Mouse (Mus musculus) hindbrain, embryonic 15.5 days (tissue): ENCODE results near the gene Rnase1. TPM values are rescaled to one million over a fixed set of nuclear protein-coding genes. Genes with fewer than 3 reads are reported as not detected.
"Not testable (repeated sequence)": the region's sequence is repeated elsewhere in the genome, so short reads cannot be mapped to it uniquely, and the experiment has no call there.

ENCODE experiments used
- ATAC-seq: fragments of 200-750 bp; cut with Nextera tagmentation; 2 replicates; pipeline ENCODE4 v1.8.0; 2017; ENCODE audit warnings: low read depth, moderate number of reproducible peaks, moderate TSS enrichment; ENCODE audit not compliant: low FRiP score
- H3K27ac ChIP-seq: fragments of 300-500 bp; sonication (generic); replicated peaks from 2 replicates; pipeline ENCODE4 v1.5.1; 2015; ENCODE audit warnings: mild to moderate bottlenecking, inconsistent platforms
- H3K27me3 ChIP-seq: fragments of 300-500 bp; sonication (generic); 2 replicates; pipeline ENCODE4 v1.6.1; 2015; ENCODE audit warnings: control low read depth, inconsistent platforms
- H3K36me3 ChIP-seq: fragments of 300-500 bp; sonication (generic); 2 replicates; pipeline ENCODE4 v1.6.1; 2015; ENCODE audit warnings: control low read depth, inconsistent platforms
- H3K4me1 ChIP-seq: fragments of 300-500 bp; sonication (generic); replicated peaks from 2 replicates; pipeline ENCODE4 v1.6.1; 2015; ENCODE audit warnings: control low read depth, inconsistent platforms
- H3K4me2 ChIP-seq: fragments of 300-500 bp; sonication (generic); 2 replicates; pipeline ENCODE4 v1.6.1; 2015; ENCODE audit warnings: moderate library complexity, mild to moderate bottlenecking, inconsistent platforms
- H3K4me3 ChIP-seq: fragments of 300-500 bp; sonication (generic); 2 replicates; pipeline ENCODE4 v1.5.1; 2015; ENCODE audit warnings: mild to moderate bottlenecking, inconsistent platforms
- H3K9ac ChIP-seq: fragments of 300-500 bp; sonication (generic); 2 replicates; pipeline ENCODE4 v1.6.1; 2015; ENCODE audit warnings: inconsistent platforms
- H3K9me3 ChIP-seq: fragments of 300-500 bp; sonication (generic); 2 replicates; pipeline ENCODE4 v1.6.1; 2016; ENCODE audit warnings: control low read depth, inconsistent platforms
- WGBS: fragments of 180-500 bp; shearing (Covaris S2); methylation state at CpG from one replicate; pipeline ENCODE4 v1.1.7; 2015; 5-methylcytosine and 5-hydroxymethylcytosine counted together
- polyA plus RNA-seq: library from polyadenylated mRNA; unstranded; fragments of >200 nt; fragmentation: Nextera tagmentation; extraction: Ambion mirVana; gene quantifications from 2 replicates; pipeline ENCODE4 v1.2.1, GENCODE M21; 2015

Rnase1 gene
- polyA plus RNA-seq, 1 experiment from 2014 or later = 0.96 TPM

DNA sequence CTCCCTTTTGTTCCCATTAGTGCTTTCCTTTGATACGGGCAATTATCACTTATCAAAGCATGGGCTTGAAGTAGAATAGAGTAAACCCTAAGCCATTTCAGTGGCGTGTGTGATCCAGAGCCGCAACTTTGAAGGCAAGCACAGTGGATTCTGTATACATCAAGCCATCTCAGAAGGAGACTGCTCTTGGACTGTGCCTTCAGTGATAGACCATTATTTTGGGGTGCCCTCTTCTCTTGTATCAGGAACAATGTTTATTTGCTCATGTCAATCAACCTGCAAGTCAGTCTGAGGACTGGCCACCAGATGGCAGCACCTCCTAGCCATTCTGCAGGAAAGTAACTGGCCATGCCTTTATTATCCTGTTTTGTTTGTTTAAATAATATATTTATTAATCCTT, 43.4 kb downstream of the Rnase1 start:
- Histone ChIP-seq H3K9me3 (no peaks in the 10 kb centered on the region), H3K4me3 (no peak overlapping the region), H3K27me3 (no peaks in the 10 kb centered on the region), H3K4me2 (no peak overlapping the region), H3K27ac (no peak overlapping the region), H3K4me1 (no peaks in the 10 kb centered on the region), H3K9ac (no peak overlapping the region), H3K36me3 (0 out of 2 replicates have a peak, but pooled peaks cover 3% of the 10 kb centered on the region)
- 59% methylated on average over 3 of the region's 3 CpGs for WGBS
- peak; percentile 43; the same call in 1 of the 2 replicates for ATAC-seq

DNA sequence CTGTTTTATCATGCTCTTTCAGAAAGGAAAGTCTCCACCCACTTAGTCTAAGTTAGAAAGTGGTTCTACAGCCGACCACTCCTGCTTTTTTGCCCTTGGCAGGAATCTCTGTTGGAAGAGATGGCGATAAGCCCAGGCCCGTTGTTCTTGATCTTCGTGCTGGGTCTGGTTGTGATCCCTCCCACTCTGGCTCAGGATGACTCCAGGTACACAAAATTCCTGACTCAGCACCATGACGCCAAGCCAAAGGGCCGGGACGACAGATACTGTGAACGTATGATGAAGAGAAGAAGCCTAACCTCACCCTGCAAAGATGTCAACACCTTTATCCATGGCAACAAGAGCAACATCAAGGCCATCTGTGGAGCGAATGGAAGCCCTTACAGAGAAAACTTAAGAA, 45.3 kb downstream of the Rnase1 start:
- Histone ChIP-seq H3K27me3 (no peaks in the 10 kb centered on the region), H3K9me3 (no peaks in the 10 kb centered on the region), H3K36me3 (0 out of 2 replicates have a peak, but pooled peaks cover 3% of the 10 kb centered on the region), H3K4me2 (no peak overlapping the region), H3K9ac (no peak overlapping the region), H3K27ac (no peak overlapping the region), H3K4me3 (no peak overlapping the region), H3K4me1 (no peaks in the 10 kb centered on the region)
- WGBS = 78% methylated on average over 9 of the region's 9 CpGs
- ATAC-seq = no peak

DNA sequence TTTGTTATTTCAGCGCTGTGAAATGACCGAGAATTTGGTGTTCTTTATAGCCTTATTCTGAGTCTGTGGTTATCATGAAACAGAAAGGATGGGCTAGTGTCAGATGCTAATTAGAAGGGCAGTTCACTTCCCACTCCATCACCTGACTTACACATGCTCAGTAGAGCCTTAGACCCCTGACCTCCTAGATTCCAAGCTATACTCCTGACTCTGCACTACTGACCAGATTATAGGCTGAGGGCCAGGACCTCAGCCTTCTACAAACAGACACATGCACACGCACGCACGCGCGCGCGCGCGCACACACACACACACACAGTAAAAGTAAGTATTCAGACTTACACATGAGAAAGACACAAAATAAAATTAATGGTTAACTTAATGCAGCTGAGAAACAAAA, 47.7 kb downstream of the Rnase1 start:
- no peak overlapping the region for H3K4me3 ChIP-seq
- no peaks in the 10 kb centered on the region for H3K4me1 ChIP-seq
- H3K27ac ChIP-seq = no peak overlapping the region
- 98% methylated on average over 11 of the region's 11 CpGs for WGBS
- no peak for ATAC-seq
- no peak overlapping the region for H3K9ac ChIP-seq
- H3K27me3 ChIP-seq = no peaks in the 10 kb centered on the region
- no peak overlapping the region for H3K4me2 ChIP-seq
- no peaks in the 10 kb centered on the region for H3K36me3 ChIP-seq
- H3K9me3 ChIP-seq = no peaks in the 10 kb centered on the region

DNA sequence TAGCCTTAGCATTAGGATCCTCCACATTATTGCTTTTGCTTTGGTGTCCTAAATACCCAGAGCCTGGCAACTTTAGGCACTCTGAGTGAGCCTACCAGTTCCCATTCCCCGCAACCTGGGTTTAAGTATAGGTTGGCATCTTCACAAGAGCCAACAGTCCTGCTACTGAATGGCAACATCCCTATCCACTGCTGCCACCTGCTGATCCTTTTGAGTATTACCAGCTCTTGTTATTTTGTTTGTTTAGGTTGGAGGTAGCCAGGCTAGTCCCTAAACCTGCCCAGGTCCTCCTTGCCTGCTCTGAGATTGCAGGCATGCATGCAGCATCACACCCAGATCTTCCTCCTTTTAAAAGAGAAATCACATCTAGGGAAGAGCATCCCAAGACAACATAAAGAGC, 48.3 kb downstream of the Rnase1 start:
- H3K27ac ChIP-seq, H3K36me3 ChIP-seq, H3K4me2 ChIP-seq, H3K4me3 ChIP-seq, H3K27me3 ChIP-seq, H3K4me1 ChIP-seq, H3K9me3 ChIP-seq, H3K9ac ChIP-seq: not testable (repeated sequence)
- peak; percentile 36; the same call in 1 of the 2 replicates for ATAC-seq
- WGBS = 30% methylated on average over 1 of the region's 1 CpGs

DNA sequence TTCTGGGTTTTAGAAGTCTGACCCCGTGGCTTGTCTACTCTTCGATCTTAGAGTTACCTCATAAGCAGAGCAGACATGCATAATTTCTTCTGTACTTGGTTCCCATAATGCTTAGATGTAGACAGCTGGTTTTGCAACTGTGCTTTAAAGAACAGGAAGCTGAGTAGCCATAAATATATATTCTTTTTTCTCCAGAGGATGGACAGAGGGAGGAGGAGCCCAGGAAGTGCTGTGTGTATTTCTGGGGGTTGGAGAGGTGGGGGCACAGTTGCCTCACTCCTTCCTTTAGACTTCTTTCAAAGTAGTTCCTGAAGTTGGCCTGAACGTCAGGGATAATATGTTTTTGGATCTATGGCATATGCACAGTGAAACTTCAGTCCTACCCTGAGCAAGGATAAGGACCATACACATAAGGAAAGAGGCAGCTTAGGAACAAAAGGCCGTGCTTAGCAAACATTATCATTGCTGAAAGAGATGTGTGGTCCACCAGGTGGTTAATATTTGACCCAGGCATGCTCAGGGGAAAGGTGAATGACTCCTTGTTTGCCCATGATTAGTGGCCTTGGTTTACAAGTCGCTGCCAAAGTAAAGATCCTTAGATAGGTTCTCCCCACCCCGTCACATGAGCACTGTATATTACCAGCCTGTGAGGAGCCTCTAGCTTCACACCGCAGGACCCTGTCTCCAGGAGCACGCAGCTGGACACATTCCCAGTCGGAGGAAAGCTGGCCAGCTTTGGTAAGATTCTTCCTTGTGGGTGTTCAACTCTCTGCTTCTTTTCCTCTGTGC, 50.7 kb downstream of the Rnase1 start:
- H3K27ac ChIP-seq = no peak overlapping the region
- H3K4me1 ChIP-seq = peaks cover 7% of the 10 kb centered on the region; the same call in 1 of the 2 replicates
- H3K4me3 ChIP-seq = no peak overlapping the region
- no peaks in the 10 kb centered on the region for H3K9me3 ChIP-seq
- no peaks in the 10 kb centered on the region for H3K27me3 ChIP-seq
- no peak for ATAC-seq
- 63% methylated on average over 9 of the region's 9 CpGs for WGBS
- no peaks in the 10 kb centered on the region for H3K36me3 ChIP-seq
- H3K9ac ChIP-seq = no peak overlapping the region
- H3K4me2 ChIP-seq = no peak overlapping the region

Other genes starting within 250 kb of the Rnase1 start
- 3.1 and 3.3 TPM in 2 replicates for gene Klhl33, start 249.3 kb downstream of the Rnase1 start, polyA plus RNA-seq
- 110 and 111 TPM in 2 replicates for gene Osgep, start 221.9 kb downstream of the Rnase1 start, polyA plus RNA-seq
- 172 and 178 TPM in 2 replicates for gene Apex1, start 221.8 kb downstream of the Rnase1 start, polyA plus RNA-seq
- 92.4 and 107 TPM in 2 replicates for gene Pip4p1, start 215.9 kb downstream of the Rnase1 start, polyA plus RNA-seq
- 22.1 and 25.5 TPM in 2 replicates for gene Pnp, start 215.7 kb downstream of the Rnase1 start, polyA plus RNA-seq
- not detected in 2 replicates for gene Gm49342, start 202.3 kb downstream of the Rnase1 start, polyA plus RNA-seq
- 0.79 and 0.82 TPM in 2 replicates for gene Pnp2, start 190.8 kb downstream of the Rnase1 start, polyA plus RNA-seq
- gene Rnase10, start 139.0 kb downstream of the Rnase1 start, polyA plus RNA-seq = not detected in 2 replicates
- not detected in 2 replicates for gene Rnase9, start 104.9 kb downstream of the Rnase1 start, polyA plus RNA-seq
- not detected in 2 replicates for gene Rnase11, start 96.6 kb downstream of the Rnase1 start, polyA plus RNA-seq
- not detected in 2 replicates for gene Rnase12, start 89.1 kb downstream of the Rnase1 start, polyA plus RNA-seq
- gene Olfr750, start 72.3 kb downstream of the Rnase1 start, polyA plus RNA-seq = 0.05 and 0.08 TPM in 2 replicates
- gene Rnase4, start 55.7 kb downstream of the Rnase1 start, polyA plus RNA-seq = 16.4 and 17.6 TPM in 2 replicates
- 5.0 TPM in 2 replicates for gene Ang, start 55.6 kb downstream of the Rnase1 start, polyA plus RNA-seq
- not detected in 2 replicates for gene Eddm3b, start 32.4 kb downstream of the Rnase1 start, polyA plus RNA-seq
- gene Rnase6, start 22.9 kb downstream of the Rnase1 start, polyA plus RNA-seq = 0.84 and 1.4 TPM in 2 replicates
- not detected in 2 replicates for gene Rnase2b, start 15.5 kb upstream of the Rnase1 start, polyA plus RNA-seq
- not detected in 2 replicates for gene Ang2, start 52.4 kb upstream of the Rnase1 start, polyA plus RNA-seq
- gene Ear14, start 56.6 kb upstream of the Rnase1 start, polyA plus RNA-seq = not detected in 2 replicates
- not detected in 2 replicates for gene Rnase2a, start 109.3 kb upstream of the Rnase1 start, polyA plus RNA-seq
- not detected in 2 replicates for gene Gm7247, start 215.0 kb upstream of the Rnase1 start, polyA plus RNA-seq